Mouse (Mus musculus) retina, adult 2 months (tissue): ENCODE measurements around the gene F13a1.

Source experiments
- DNase-seq: peaks from one replicate; pipeline ENCODE4 v3.0.0-alpha.2; 2012; ENCODE audit warnings: low read depth, low spot score

The F13a1 gene

DNA sequence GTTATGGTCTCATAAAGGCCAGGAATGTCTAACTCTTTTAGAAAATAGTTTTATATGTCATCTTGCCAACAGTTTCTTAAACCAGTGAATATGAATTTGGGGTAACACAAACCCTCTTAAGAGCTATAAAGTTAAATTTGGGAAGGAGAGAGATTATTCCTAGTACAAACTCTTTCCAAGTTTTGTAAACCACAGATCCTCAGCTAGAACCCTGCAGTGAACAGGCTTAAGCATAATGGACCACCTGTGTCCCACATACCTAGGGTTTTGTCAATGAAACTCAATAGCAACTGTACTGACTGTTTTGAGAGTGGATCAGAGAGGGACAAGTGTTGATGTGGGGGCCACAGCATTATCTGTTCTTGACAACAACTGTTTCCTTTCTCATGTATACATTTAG is 96.4 kb downstream of the F13a1 start:
- DNase-seq: no peak

- no peak for DNase-seq
Observed at GRCm38 (mm10) chr13:36941891-36942290, 108.2 kb downstream of the F13a1 start.

DNA sequence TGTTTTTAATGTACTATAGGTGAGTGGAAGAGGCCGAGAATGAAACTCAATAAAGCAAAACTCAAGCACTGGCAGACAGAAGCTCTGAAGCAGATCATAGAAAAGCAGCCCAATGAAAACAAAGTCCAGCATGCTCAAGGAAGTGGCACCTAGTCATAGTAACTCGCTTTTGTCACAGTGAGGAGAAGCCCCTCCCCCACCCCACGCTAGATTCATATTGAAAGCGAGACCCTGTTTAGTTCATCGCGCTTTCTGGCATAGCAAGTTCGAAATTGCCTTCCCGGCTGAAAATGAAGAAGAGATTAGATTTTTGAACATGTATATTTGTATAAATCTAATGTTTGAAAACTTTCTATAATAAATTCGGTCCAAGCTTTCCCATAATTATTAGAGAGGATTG is 118.0 kb downstream of the F13a1 start:
- DNase-seq: no peak

DNA sequence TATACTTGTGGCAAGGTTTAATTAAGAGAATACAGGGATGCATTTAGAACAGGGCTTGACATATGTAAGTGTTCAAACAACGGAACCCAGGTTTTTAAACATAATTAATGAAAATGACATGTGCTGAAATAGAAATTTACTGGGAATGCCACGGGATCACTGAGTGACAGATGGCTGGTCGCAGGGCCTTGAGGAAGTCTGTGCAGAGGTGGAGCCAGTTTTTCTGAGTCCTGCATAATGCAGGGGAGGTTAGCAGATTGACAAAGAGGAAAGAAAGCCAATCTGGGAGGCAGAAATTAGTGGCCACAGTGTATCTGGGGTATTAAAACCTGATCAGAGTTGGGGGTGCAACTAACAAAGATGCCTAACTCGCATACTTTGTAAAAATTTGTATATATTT is 130.3 kb downstream of the F13a1 start:
- DNase-seq: no peak

DNA sequence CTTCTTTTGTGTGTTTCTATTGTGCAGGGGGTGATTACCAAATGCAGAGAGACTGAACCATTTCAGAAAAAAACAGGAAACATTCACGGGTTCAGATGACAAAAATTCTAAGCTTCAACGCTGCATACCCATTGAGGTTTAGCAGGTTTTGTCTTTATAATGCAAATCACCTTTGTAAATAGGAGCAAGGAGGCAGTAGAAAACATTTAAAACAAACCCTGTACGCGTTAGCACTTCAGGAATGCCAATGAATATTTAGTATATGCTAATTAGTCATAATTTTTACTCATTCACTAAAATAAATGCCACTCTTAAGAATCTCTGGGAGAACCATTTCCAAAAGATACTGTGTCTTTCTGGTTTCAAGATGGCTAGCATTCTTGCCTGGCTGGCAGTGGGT is 146.2 kb downstream of the F13a1 start:
- DNase-seq: no peak

- no peak for DNase-seq
Observed at GRCm38 (mm10) chr13:36903447-36903846, 146.6 kb downstream of the F13a1 start.

- no peak for DNase-seq
Observed at GRCm38 (mm10) chr13:36901603-36902002, 148.4 kb downstream of the F13a1 start.

GRCm38 (mm10) chr13:36901016-36901415 is 149.0 kb downstream of the F13a1 start:
- no peak for DNase-seq

- DNase-seq: no peak
Observed at GRCm38 (mm10) chr13:36896061-36896460, 154.0 kb downstream of the F13a1 start.

DNA sequence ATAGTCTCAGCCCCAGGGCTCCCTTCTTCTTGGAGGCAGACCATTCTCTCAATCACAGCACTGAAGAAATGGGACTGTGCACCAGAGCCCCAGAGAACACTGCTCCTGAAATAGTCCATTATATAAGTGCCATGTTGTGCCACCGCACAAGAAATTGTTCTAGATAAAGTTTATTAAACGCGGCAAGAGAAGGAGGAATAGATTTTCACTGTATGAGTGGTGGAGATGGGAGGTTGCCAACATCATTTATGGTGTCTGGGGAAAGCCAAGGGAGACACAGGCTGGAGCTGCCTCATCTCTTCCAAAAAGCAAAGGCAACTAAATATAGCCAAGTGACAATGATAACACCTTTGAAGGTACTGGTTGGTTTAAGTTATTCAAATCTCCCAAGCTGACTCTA is 156.3 kb downstream of the F13a1 start:
- DNase-seq: no peak

DNA sequence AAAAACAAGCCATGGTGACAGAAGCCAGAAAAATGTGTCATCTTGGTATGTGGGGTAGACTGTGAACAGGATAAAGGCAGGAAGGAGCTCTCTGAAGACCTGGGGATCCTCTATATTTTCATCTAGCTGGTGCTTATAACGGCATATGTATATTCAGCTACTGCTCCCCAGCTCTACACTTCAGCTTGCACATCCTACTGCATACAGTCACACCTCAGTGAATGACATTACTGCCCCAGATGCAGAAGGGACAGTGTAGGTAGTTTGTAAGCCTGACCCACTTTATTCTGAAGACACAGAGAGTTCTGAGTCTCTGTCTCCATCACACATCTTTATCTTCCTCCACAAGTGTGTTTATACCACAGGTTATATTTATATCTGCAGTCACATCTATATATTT is 157.8 kb downstream of the F13a1 start:
- no peak for DNase-seq

DNA sequence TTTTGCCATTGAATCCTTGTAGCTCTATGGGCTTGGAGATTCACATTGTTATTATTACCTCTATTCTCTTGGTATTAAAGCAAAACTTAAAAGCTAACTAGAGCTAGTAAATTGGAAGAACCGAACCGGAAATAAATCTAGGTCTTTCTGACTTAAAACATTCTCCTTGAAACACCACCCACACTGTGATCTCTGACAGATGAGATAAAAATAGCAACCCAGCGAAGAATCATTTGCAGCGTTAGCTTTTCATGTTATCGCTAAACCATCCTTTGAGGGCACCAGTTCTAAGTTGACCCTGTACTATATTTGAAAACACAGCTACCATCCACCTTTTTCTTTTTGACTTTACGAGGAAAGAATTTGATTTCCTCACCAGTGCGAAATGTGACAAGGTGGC is 164.1 kb downstream of the F13a1 start:
- DNase-seq: no peak

DNA sequence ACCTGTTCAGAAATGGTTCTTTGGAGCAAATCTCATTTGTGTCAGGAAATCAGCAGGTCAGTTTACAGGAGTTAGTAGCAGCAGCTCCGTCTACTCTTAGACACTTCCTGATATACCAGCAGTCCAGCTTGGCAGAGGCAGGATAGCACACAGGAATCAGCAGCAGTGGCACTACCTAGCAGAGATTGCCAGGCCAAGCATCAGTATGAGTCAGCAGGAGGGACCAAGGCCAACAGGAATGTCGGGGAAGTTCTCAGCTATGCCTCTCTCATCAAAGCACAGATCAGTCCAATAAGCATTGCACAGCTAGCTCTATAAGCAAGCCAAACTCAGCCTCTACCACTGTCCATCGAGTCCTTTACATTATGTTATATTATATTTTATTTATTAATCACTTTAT is 210.9 kb downstream of the F13a1 start:
- no peak for DNase-seq
